Mouse (Mus musculus): ENCODE measurements at regions not wholly inside any gene's neighbourhood (a gene's known extent, or its start where the extent isn't known, plus 50 kb on each side); places are given as distances from the start of the nearest gene placed in this dataset.

DNA sequence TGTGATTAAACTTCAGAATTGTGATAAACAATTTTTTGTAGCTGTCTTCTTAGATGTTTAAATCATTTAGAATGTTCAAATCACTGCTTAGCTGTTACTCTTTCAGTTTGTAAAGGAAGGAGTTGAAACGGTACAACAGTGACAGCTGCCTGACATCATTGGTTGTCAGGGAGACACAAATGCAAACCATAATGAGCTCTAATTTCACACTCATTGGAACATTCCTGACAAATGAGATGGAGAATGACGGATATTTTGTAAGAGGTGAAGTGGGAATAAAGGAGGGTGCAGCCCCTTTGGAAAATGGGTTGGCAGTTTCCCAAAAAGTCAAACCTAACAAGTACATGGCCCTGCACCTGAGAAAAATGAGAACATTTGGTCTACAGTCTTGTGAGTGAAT lies 62.5 kb downstream of the Rad51ap2 start:
- WGBS = 11% methylated on average over 2 of the region's 2 CpGs
- ATAC-seq (peak; percentile 95), DNase-seq (ENCODE audit: low spot score) (peak; percentile 85)
- no peaks in the 10 kb centered on the region for H3K27me3 ChIP-seq (replicated peaks; ENCODE audit: control insufficient read depth, insufficient read depth, low read length)
- peaks cover 3% of the 10 kb centered on the region for H3K4me1 ChIP-seq (ENCODE audit: control insufficient read depth, insufficient read depth, low read length)
- H3K36me3 ChIP-seq (ENCODE audit: control insufficient read depth, insufficient read depth, low read length) = no peaks in the 10 kb centered on the region
- no peak overlapping the region for H3K4me2 ChIP-seq (ENCODE audit: low read length)
- no peak overlapping the region for H3K9ac ChIP-seq (ENCODE audit: low read length)
- H3K9me3 ChIP-seq (replicated peaks; ENCODE audit: control insufficient read depth, low read length) = no peaks in the 10 kb centered on the region
- no peak overlapping the region for H3K27ac ChIP-seq (ENCODE audit: low read depth, low read length)
- H3K4me3 ChIP-seq (ENCODE audit: low read depth, low read length) = no peak overlapping the region

DNA sequence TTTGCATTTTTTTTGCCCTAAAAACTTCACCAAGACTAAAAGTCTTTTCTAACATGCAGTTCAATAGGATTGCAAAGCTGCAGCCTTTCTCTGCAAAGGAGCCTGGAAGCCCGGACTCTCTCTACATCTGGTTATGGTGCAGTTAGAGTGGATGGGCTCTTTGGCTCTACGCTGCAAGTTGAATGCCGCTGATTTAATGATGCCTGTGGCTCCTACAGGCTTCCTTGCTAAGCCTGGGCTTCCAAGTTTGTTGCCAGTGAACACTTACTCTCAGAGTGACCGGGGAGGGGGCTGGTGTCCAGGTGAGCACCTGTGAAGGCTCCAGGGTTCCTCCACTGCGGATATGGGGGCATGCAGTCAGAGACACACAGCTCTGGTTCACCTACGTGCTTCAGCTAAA lies 107.0 kb downstream of the Rad51ap2 start:
- Histone ChIP-seq H3K4me1 (ENCODE audit: control insufficient read depth, insufficient read depth, low read length) (no peaks in the 10 kb centered on the region), H3K36me3 (ENCODE audit: control insufficient read depth, insufficient read depth, low read length) (no peaks in the 10 kb centered on the region), H3K27me3 (replicated peaks; ENCODE audit: control insufficient read depth, insufficient read depth, low read length) (no peaks in the 10 kb centered on the region), H3K9me3 (replicated peaks; ENCODE audit: control insufficient read depth, low read length) (no peaks in the 10 kb centered on the region), H3K4me3 (ENCODE audit: low read depth, low read length) (no peak overlapping the region), H3K9ac (ENCODE audit: low read length) (no peak overlapping the region), H3K27ac (ENCODE audit: low read depth, low read length) (no peak overlapping the region), H3K4me2 (ENCODE audit: low read length) (no peak overlapping the region)
- 57% methylated on average over 6 of the region's 6 CpGs for WGBS
- peak; percentile 19 for DNase-seq (ENCODE audit: low spot score)
- ATAC-seq = peak; percentile 46

DNA sequence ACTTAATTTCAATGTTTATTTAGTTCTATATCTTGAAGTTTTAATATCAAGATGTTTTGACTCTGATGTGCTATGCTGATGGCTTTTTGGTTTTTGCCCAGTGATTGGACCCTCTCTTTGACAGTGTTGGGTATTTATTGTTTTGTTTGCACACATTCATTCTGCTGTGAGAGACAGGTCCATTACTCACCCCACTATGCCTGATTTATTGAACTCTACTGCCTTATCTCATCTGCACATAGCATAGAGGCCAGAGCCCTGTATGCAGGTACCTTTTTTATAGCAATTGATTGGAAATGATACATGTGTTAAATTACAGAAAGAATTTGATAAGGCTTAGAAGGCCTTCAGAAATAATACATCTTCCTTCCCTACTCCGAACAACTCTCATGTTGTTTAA lies 114.3 kb downstream of the Rad51ap2 start:
- Histone ChIP-seq H3K27me3 (replicated peaks; ENCODE audit: control insufficient read depth, insufficient read depth, low read length) (no peaks in the 10 kb centered on the region), H3K4me1 (ENCODE audit: control insufficient read depth, insufficient read depth, low read length) (no peaks in the 10 kb centered on the region), H3K4me2 (ENCODE audit: low read length) (no peak overlapping the region), H3K4me3 (ENCODE audit: low read depth, low read length) (no peak overlapping the region), H3K9me3 (replicated peaks; ENCODE audit: control insufficient read depth, low read length) (no peaks in the 10 kb centered on the region), H3K36me3 (ENCODE audit: control insufficient read depth, insufficient read depth, low read length) (no peaks in the 10 kb centered on the region), H3K27ac (ENCODE audit: low read depth, low read length) (no peak overlapping the region), H3K9ac (ENCODE audit: low read length) (no peak overlapping the region)
- ATAC-seq (no peak), DNase-seq (ENCODE audit: low spot score) (no peak)
- WGBS = 92% methylated on average over 1 of the region's 1 CpGs

DNA sequence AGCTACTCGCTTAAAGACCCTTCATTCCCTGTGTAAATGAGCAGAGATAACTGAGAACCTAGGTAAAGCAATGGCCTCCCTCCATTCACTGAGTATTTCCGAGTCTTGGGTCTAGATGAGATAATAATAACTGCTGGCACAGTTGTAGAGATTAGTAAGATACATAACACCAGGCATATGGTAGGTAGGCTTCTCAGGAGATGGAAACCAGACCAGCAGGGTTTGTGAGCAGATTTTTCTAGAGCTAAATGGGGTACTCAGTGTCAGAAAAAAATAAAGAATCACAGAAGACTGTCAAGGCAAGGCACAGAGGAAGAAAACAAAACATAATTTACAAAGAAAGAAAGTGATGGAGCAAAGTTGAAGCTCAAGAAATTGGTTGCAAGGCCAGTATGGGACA lies 148.1 kb downstream of the Rad51ap2 start:
- Histone ChIP-seq H3K27me3 (replicated peaks; ENCODE audit: control insufficient read depth, insufficient read depth, low read length) (no peaks in the 10 kb centered on the region), H3K4me2 (ENCODE audit: low read length) (no peak overlapping the region), H3K4me3 (ENCODE audit: low read depth, low read length) (no peak overlapping the region), H3K27ac (ENCODE audit: low read depth, low read length) (no peak overlapping the region), H3K9me3 (replicated peaks; ENCODE audit: control insufficient read depth, low read length) (no peaks in the 10 kb centered on the region), H3K4me1 (ENCODE audit: control insufficient read depth, insufficient read depth, low read length) (no peaks in the 10 kb centered on the region), H3K36me3 (ENCODE audit: control insufficient read depth, insufficient read depth, low read length) (no peaks in the 10 kb centered on the region), H3K9ac (ENCODE audit: low read length) (no peak overlapping the region)
- 88% methylated on average over 2 of the region's 2 CpGs for WGBS
- no peak for ATAC-seq
- DNase-seq (ENCODE audit: low spot score) = no peak

DNA sequence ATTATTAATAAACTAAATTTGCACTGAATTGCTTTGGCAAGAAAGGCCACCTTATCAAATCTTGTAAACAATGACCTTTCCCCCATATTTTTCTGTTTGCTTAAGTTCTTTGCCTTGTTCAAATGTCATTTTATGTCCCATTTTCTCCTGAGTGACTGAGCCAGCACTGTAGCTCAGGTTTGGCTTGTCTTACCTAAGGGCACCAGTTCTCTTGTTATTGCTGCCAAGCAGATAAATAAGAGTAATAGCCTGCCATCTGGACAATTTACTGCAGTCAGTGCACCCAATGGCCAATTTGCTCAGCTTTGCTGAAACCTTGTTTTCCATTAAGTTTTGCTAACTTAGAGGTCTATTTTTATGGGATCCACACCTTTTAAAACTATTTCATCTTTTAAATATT lies 152.9 kb downstream of the Rad51ap2 start:
- Histone ChIP-seq H3K9me3 (replicated peaks; ENCODE audit: control insufficient read depth, low read length) (no peaks in the 10 kb centered on the region), H3K27ac (ENCODE audit: low read depth, low read length) (no peak overlapping the region), H3K4me1 (ENCODE audit: control insufficient read depth, insufficient read depth, low read length) (no peaks in the 10 kb centered on the region), H3K4me3 (ENCODE audit: low read depth, low read length) (no peak overlapping the region), H3K9ac (ENCODE audit: low read length) (no peak overlapping the region), H3K4me2 (ENCODE audit: low read length) (no peak overlapping the region), H3K36me3 (ENCODE audit: control insufficient read depth, insufficient read depth, low read length) (no peaks in the 10 kb centered on the region), H3K27me3 (replicated peaks; ENCODE audit: control insufficient read depth, insufficient read depth, low read length) (no peaks in the 10 kb centered on the region)
- no peak for DNase-seq (ENCODE audit: low spot score)
- no peak for ATAC-seq

DNA sequence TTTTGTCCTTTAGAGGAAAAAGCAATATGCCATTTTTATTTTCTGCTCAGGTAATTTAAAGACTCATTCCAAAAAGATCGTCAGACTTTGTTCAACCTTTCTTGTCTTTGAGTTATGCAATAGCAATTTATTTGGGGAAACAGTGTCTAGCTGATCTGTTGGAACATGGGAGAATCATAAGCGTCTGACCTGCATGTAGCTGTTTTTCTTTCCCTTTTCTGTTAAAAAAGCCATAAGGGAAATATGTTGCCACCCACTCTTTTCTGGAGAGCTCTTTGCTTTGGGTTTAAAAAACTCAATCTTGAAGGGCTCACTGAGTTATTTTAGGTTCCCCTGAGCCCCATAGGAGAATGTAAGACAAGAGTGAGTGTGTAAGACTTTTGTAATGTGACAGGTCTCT lies 155.8 kb downstream of the Rad51ap2 start:
- 91% methylated on average over 2 of the region's 2 CpGs for WGBS
- no peak overlapping the region for H3K9ac ChIP-seq (ENCODE audit: low read length)

DNA sequence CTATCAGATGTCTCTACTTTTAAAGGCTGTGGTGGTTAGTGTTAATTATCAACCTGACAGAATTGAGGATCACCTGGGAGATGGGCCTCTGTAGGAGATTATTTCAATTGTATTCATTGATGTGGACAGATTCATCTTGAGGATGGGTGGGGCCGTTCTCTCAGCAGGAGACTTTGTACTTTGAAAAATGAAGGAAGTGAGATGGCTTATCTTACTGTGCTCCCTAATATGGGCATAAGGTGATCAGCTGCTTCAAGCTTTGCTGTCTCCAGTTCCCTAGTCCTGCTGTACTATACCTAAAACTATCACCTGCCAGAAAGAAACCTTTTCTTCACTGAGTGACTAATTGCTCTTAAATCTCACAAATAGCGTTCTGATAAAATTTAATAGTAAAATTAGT lies 159.4 kb downstream of the Rad51ap2 start:
- ATAC-seq (no peak), DNase-seq (ENCODE audit: low spot score) (no peak)
- Histone ChIP-seq H3K4me2 (ENCODE audit: low read length) (no peak overlapping the region), H3K4me1 (ENCODE audit: control insufficient read depth, insufficient read depth, low read length) (no peaks in the 10 kb centered on the region), H3K36me3 (ENCODE audit: control insufficient read depth, insufficient read depth, low read length) (no peaks in the 10 kb centered on the region), H3K27me3 (replicated peaks; ENCODE audit: control insufficient read depth, insufficient read depth, low read length) (no peaks in the 10 kb centered on the region), H3K9ac (ENCODE audit: low read length) (no peak overlapping the region), H3K9me3 (replicated peaks; ENCODE audit: control insufficient read depth, low read length) (no peaks in the 10 kb centered on the region), H3K4me3 (ENCODE audit: low read depth, low read length) (no peak overlapping the region), H3K27ac (ENCODE audit: low read depth, low read length) (no peak overlapping the region)
- WGBS = 84% methylated on average over 2 of the region's 2 CpGs

More for the DNA sequence above, 155.8 kb downstream of the Rad51ap2 start:
- Histone ChIP-seq H3K27me3 (replicated peaks; ENCODE audit: control insufficient read depth, insufficient read depth, low read length) (no peaks in the 10 kb centered on the region), H3K4me2 (ENCODE audit: low read length) (no peak overlapping the region), H3K27ac (ENCODE audit: low read depth, low read length) (no peak overlapping the region), H3K4me1 (ENCODE audit: control insufficient read depth, insufficient read depth, low read length) (no peaks in the 10 kb centered on the region), H3K36me3 (ENCODE audit: control insufficient read depth, insufficient read depth, low read length) (no peaks in the 10 kb centered on the region), H3K4me3 (ENCODE audit: low read depth, low read length) (no peak overlapping the region), H3K9me3 (replicated peaks; ENCODE audit: control insufficient read depth, low read length) (no peaks in the 10 kb centered on the region)
- DNase-seq (ENCODE audit: low spot score) (no peak), ATAC-seq (no peak)

DNA sequence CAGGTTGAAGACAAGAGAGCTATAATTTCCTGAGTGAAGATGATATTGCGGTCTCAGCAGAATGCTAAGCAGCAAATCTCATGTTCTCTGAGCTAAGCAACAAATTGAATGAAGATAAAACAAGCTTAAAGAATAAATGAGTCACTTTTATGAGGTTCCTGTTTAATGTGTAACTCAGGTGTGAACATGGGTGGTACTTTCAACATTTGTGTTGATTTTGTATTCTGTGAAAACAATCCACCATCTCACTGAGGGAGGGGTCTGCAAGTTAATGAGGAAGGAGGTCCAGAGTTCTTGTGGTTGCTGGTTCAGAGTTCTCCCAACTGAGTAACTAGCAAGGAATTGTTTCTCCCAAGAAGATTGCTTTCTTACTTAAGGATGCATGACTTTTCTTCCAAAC lies 167.7 kb downstream of the Rad51ap2 start:
- ATAC-seq (no peak), DNase-seq (ENCODE audit: low spot score) (no peak)
- no peaks in the 10 kb centered on the region for H3K4me1 ChIP-seq (ENCODE audit: control insufficient read depth, insufficient read depth, low read length)
- 93% methylated on average over 1 of the region's 1 CpGs for WGBS
- no peaks in the 10 kb centered on the region for H3K9me3 ChIP-seq (replicated peaks; ENCODE audit: control insufficient read depth, low read length)
- H3K4me3 ChIP-seq (ENCODE audit: low read depth, low read length) = no peak overlapping the region
- H3K27ac ChIP-seq (ENCODE audit: low read depth, low read length) = no peak overlapping the region
- H3K36me3 ChIP-seq (ENCODE audit: control insufficient read depth, insufficient read depth, low read length) = no peaks in the 10 kb centered on the region
- H3K4me2 ChIP-seq (ENCODE audit: low read length) = no peak overlapping the region
- H3K27me3 ChIP-seq (replicated peaks; ENCODE audit: control insufficient read depth, insufficient read depth, low read length) = no peaks in the 10 kb centered on the region
- H3K9ac ChIP-seq (ENCODE audit: low read length) = no peak overlapping the region

DNA sequence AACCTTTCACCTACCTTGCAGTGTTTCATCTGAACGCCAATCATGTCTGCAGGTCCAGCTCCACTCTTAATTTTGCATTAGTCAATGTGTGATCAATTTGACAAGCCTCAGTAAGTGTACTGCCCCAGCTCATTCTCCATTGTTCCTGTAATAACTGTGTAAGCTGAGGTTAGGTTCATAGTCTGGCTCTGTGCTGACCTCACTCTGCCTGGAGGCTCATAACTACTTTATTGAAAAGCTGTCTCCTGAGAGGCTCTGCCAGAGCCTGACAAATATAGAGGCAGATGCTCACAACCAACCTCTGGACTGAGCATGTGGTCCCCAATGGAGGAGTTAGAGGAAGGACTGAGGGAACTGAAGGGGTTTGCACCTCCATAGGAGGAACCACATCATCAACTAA lies 174.3 kb downstream of the Rad51ap2 start:
- ATAC-seq (no peak), DNase-seq (ENCODE audit: low spot score) (no peak)
- no peaks in the 10 kb centered on the region for H3K4me1 ChIP-seq (ENCODE audit: control insufficient read depth, insufficient read depth, low read length)
- no peaks in the 10 kb centered on the region for H3K36me3 ChIP-seq (ENCODE audit: control insufficient read depth, insufficient read depth, low read length)
- WGBS = 92% methylated on average over 1 of the region's 1 CpGs
- H3K27me3 ChIP-seq (replicated peaks; ENCODE audit: control insufficient read depth, insufficient read depth, low read length) = no peaks in the 10 kb centered on the region
- no peak overlapping the region for H3K27ac ChIP-seq (ENCODE audit: low read depth, low read length)
- H3K9me3 ChIP-seq (replicated peaks; ENCODE audit: control insufficient read depth, low read length) = no peaks in the 10 kb centered on the region
- H3K4me2 ChIP-seq (ENCODE audit: low read length) = no peak overlapping the region
- no peak overlapping the region for H3K4me3 ChIP-seq (ENCODE audit: low read depth, low read length)
- H3K9ac ChIP-seq (ENCODE audit: low read length) = no peak overlapping the region

DNA sequence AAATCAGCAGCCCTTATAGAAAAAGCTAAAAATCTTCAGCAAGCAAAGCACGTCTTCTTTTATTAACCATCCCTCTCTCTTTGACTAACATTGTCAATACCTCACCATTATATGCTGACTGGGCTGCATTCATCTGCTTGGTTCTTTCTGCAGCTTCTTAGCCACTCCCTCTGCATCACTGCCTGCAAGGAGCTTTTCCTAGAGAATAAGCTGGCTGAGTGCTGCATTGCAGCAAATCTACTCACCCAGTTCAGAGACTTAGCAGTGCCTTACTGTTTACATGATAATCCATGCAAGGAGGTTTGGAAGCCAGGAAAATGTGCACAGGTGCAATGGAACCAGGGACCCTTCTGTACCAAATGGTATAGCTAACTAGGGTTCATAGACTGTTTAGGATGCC lies 175.9 kb downstream of the Rad51ap2 start:
- H3K9me3 ChIP-seq (replicated peaks; ENCODE audit: control insufficient read depth, low read length) = no peaks in the 10 kb centered on the region
- no peak overlapping the region for H3K9ac ChIP-seq (ENCODE audit: low read length)
- no peak for ATAC-seq
- DNase-seq (ENCODE audit: low spot score) = no peak
- 43% methylated on average over 1 of the region's 1 CpGs for WGBS
- H3K27me3 ChIP-seq (replicated peaks; ENCODE audit: control insufficient read depth, insufficient read depth, low read length) = no peaks in the 10 kb centered on the region
- no peak overlapping the region for H3K27ac ChIP-seq (ENCODE audit: low read depth, low read length)
- H3K36me3 ChIP-seq (ENCODE audit: control insufficient read depth, insufficient read depth, low read length) = no peaks in the 10 kb centered on the region
- no peaks in the 10 kb centered on the region for H3K4me1 ChIP-seq (ENCODE audit: control insufficient read depth, insufficient read depth, low read length)
- H3K4me2 ChIP-seq (ENCODE audit: low read length) = no peak overlapping the region
- no peak overlapping the region for H3K4me3 ChIP-seq (ENCODE audit: low read depth, low read length)

All from forebrain, embryonic 14.5 days (tissue).